Comparison of ENCODE assay signal across 9 mouse cellular contexts in genomic region chr12:99340418-99341182, GRCm38 (mm10).
A peak's percentile ranks its signal among the peaks of the same experiment; 100 is the strongest.
DNase-seq lines count a peak whose midpoint lies in the region; ATAC-seq and TF ChIP-seq lines count a peak whose summit lies in the region.
"Had no signal": no experiment of that assay in that cellular context is flagged by ENCODE, and none has a peak within 500 bp of the region (broad histone marks: within the 10 kb centered on the region; RNA-seq: fewer than 3 reads in every experiment).

No protein-coding gene starts in this region.

- no peaks in the 10 kb centered on the region for H3K9me3 ChIP-seq in heart, embryonic 11.5 days (replicated peaks; ENCODE audit: control insufficient read depth, low read length)
- no peaks in the 10 kb centered on the region for H3K9me3 ChIP-seq in forebrain, embryonic 11.5 days (ENCODE audit: control insufficient read depth, low read length)
- H3K9me3 ChIP-seq: limb, embryonic 12.5 days had no signal

- intact Hi-C loops in heart, postnatal 10 days (cut with DNase I), result no loop called here

- peak; percentile 59 to 67 for DNase-seq in heart, postnatal 10 days
- DNase-seq in forebrain, embryonic 11.5 days (ENCODE audit: low spot score), result no peak
- DNase-seq in lung, adult 2 months, result peak; percentile 58
- DNase-seq in retina, embryonic 14.5 days (ENCODE audit: low spot score), result peak; percentile 47
- DNase-seq in frontal cortex, postnatal 36 days (ENCODE audit: low spot score in 2 of 2), result no peak
- no peak for DNase-seq in c-Kit-positive CD71-positive TER-119-positive erythroid progenitor cells, embryonic 14.5 days (ENCODE audit: low spot score)

- peaks cover 40% of the 10 kb centered on the region for H3K4me1 ChIP-seq in heart, embryonic 11.5 days (ENCODE audit: control insufficient read depth, insufficient read depth, low read length)
- peaks cover 22% of the 10 kb centered on the region for H3K4me1 ChIP-seq in forebrain, embryonic 11.5 days (replicated peaks; ENCODE audit: control insufficient read depth, insufficient read depth, low read length)
- peaks cover 36% of the 10 kb centered on the region for H3K4me1 ChIP-seq in lung, adult 2 months (ENCODE audit: control insufficient read depth, insufficient read depth, low read length)

- 69% methylated on average over 13 of the region's 13 CpGs for WGBS in heart, embryonic 11.5 days (ENCODE audit: insufficient replicate concordance)
- 81% methylated on average over 13 of the region's 13 CpGs for WGBS in forebrain, embryonic 11.5 days
- 40% methylated on average over 13 of the region's 13 CpGs for WGBS in lung, adult 2 months

- 0 out of 2 replicates have a peak, but pooled peaks have one; percentile 10 for TF ChIP-seq CTCF in lung, adult 2 months (IDR thresholded peaks at IDR 0.05; ENCODE audit: insufficient read depth, low read length)

- no peak overlapping the region for H3K4me2 ChIP-seq in heart, embryonic 11.5 days
- no peak overlapping the region for H3K4me2 ChIP-seq in forebrain, embryonic 11.5 days (ENCODE audit: low read depth, low read length, severe bottlenecking)
- H3K4me2 ChIP-seq: limb, embryonic 12.5 days had no signal

- H3K36me3 ChIP-seq in heart, embryonic 11.5 days (ENCODE audit: control insufficient read depth, insufficient read depth, low read length), result no peaks in the 10 kb centered on the region
- no peaks in the 10 kb centered on the region for H3K36me3 ChIP-seq in forebrain, embryonic 11.5 days (ENCODE audit: control insufficient read depth, insufficient read depth, low read length)

- no peaks in the 10 kb centered on the region for H3K27me3 ChIP-seq in heart, embryonic 11.5 days (ENCODE audit: control insufficient read depth, insufficient read depth, low read length)
- H3K27me3 ChIP-seq in forebrain, embryonic 11.5 days (ENCODE audit: control insufficient read depth, insufficient read depth, low read length), result no peaks in the 10 kb centered on the region
- H3K27me3 ChIP-seq: limb, embryonic 12.5 days had no signal

- H3K4me3 ChIP-seq in heart, embryonic 11.5 days (ENCODE audit: low read depth, low read length), result no peak overlapping the region
- H3K4me3 ChIP-seq in forebrain, embryonic 11.5 days (ENCODE audit: low read depth, low read length), result no peak overlapping the region
- H3K4me3 ChIP-seq in lung, adult 2 months (replicated peaks; ENCODE audit: extremely low read depth, low read depth, low read length), result peak overlapping the region; percentile 4
- H3K4me3 ChIP-seq: limb, embryonic 12.5 days had no signal

- H3K27ac ChIP-seq in heart, embryonic 11.5 days (ENCODE audit: low read depth, low read length), result no peak overlapping the region
- H3K27ac ChIP-seq in forebrain, embryonic 11.5 days (ENCODE audit: low read depth, low read length), result peak overlapping the region; percentile 80

- ATAC-seq in heart, embryonic 11.5 days (replicated peaks; ENCODE audit: insufficient number of reproducible peaks, low FRiP score, low TSS enrichment), result no peak
- peak; percentile 25 for ATAC-seq in forebrain, embryonic 11.5 days (replicated peaks; ENCODE audit: low FRiP score)
- no peak for ATAC-seq in erythroid progenitor cell, adult 5-6 weeks (replicated peaks; ENCODE audit: low FRiP score, poor library complexity, severe bottlenecking)

- no peak overlapping the region for H3K9ac ChIP-seq in heart, embryonic 11.5 days (ENCODE audit: low read depth, low read length)
- no peak overlapping the region for H3K9ac ChIP-seq in forebrain, embryonic 11.5 days (ENCODE audit: low read length)
- H3K9ac ChIP-seq: limb, embryonic 12.5 days had no signal

- TF ChIP-seq POLR2A in lung, adult 2 months (IDR thresholded peaks at IDR 0.05; ENCODE audit: borderline replicate concordance, extremely low read depth, low read depth, low read length), result peak; percentile 38; the same call in 1 of the 2 replicates

Comparison
In these comparisons a context has a peak if more than half of its experiments do, and no peak if none do; other contexts are left out.
1. DNase-seq: peak in heart, postnatal 10 days (2 of 2), lung, adult 2 months (single experiment) and retina, embryonic 14.5 days (single experiment); none in forebrain, embryonic 11.5 days (single experiment), frontal cortex, postnatal 36 days (0 of 2) and c-Kit-positive CD71-positive TER-119-positive erythroid progenitor cells, embryonic 14.5 days (single experiment).